Mouse (Mus musculus) left cerebral cortex, adult 11 months (tissue): Measurements from ENCODE around the gene Plagl2.

ENCODE experiments used
- DNase-seq: peaks from one replicate; pipeline ENCODE4 v3.0.0; 2022; ENCODE audit warnings: low spot score

Plagl2 gene

GRCm38 (mm10) chr2:153191242-153191641 lies 50.0 kb downstream of the Plagl2 start:
- no peak for DNase-seq

- DNase-seq, result no peak
Observed at GRCm38 (mm10) chr2:153187848-153188247, 53.4 kb downstream of the Plagl2 start.

- no peak for DNase-seq
Observed at GRCm38 (mm10) chr2:153186176-153186591, 55.0 kb downstream of the Plagl2 start.

- DNase-seq, result no peak
Observed at GRCm38 (mm10) chr2:153179961-153180360, 61.3 kb downstream of the Plagl2 start.

GRCm38 (mm10) chr2:153179126-153179860 lies 61.9 kb downstream of the Plagl2 start:
- no peak for DNase-seq
